Mouse (Mus musculus) olfactory bulb, adult 2 months (tissue): ENCODE data around the gene Mon1a.

Experiments used
- CTCF ChIP-seq: fragments of 200-500 bp; IDR thresholded peaks from 2 replicates; pipeline ENCODE4 v1.5.1; 2012; ENCODE audit warnings: low read depth, mild to moderate bottlenecking, low read length, moderate library complexity; ENCODE audit not compliant: insufficient read depth
- POLR2A ChIP-seq: fragments of 200-500 bp; IDR thresholded peaks from 2 replicates; pipeline ENCODE4 v1.6.1; 2012; ENCODE audit warnings: mild to moderate bottlenecking, low read depth, low read length, moderate library complexity; ENCODE audit not compliant: insufficient read depth

GRCm38 (mm10) chr9:107919441-107919840 is 31.5 kb downstream of the Mon1a start:
- TF ChIP-seq CTCF (no peak), POLR2A (no peak)
